Mouse (Mus musculus): ENCODE measurements around the gene Ermp1.

DNA sequence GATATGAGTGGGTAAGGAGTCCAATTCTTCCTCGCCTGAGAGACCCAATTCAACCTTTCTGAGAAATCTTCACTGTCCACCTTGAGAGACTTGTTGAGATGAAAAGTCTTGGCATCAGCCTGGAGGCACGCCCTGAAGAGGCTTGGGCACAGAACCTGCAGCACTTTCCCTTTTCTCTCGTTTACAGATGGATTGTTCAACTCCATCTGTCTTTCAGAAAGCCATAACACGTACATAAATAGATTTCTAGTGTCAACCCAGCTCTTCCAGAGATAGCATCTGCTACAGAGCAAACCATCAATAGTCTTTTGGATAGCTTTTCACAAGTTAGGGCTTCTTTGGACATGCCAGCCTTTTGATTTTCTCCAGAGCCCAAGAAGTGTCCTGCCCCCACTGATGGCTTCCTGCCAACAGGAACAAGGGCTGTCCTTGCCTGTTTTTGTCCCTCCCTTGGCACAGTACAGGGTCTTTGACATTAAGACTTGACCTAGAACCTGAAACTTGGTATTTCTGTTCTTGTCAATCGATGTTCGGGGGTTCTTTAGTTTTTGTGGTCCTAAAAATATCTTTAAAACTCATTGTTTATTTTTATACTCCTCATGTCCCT is 13.9 kb upstream of the Ermp1 start:
- TF ChIP-seq GATA1 (IDR thresholded peaks at IDR 0.05; ENCODE audit: low read length) (no peak), TAL1 (IDR thresholded peaks at IDR 0.05; ENCODE audit: low read length) (no peak)

All from erythroblast, embryonic 14.5 days (primary cell).